Mouse (Mus musculus): ENCODE data around the gene Thrb.

DNA sequence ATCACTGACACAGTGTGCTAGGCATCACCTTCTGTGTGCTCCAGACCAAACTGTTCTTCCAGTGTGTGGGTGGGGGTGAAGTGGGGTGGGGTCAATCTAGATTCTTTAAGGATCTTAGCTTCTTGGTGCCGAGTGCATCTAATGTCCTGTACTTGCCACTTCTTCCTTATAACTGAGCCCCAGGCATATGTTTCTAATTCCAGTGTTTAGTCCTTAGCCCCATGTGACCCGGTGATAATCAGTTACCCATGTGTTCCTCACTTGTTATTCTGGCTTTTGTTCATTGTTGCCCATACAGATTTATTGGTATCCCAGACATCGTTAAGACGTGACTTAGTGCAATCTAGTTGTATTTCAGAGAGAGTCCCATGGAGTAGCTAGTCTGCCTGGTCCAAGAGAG, 121.9 kb downstream of the Thrb start:
- TF ChIP-seq CTCF (conservative IDR thresholded peaks at IDR 0.05; ENCODE audit: insufficient read depth, insufficient read length, low read depth, low read length) (no peak), POLR2A (IDR thresholded peaks at IDR 0.05; ENCODE audit: low read depth, low read length) (no peak)
